8 mouse cellular contexts compared by ENCODE assay signal in the genomic region with DNA sequence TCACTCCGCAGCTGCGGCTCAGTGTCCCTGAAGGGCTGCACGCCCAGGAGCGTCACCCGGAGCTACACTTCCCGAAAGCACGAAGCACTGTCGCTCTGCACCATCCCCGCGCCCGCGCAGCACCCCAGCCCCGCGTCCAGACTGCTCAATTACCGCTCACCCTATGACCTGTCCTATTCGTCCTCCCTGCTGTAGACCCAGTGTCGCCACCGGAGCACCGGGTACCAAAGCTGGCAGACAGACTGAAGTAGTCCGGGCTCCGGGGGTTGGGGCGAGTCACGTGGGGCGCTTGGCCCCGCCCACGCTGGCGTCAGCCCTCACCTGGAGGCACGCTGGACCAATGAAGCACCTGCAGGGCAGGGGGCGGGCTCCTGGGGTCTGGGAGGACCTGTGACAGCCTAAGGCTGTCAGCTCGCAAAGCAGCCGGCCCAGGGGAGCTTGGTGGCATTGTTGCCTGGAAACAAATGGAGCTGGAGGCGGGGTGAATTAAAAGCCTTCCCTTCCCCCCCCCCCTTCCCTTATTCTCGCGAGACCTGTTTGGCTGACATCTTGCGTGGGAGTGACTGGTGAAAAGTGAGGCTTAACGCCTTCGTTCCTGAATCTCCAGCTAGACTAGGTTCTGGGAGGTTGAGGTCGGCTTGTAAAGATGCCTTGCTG. TPM values are rescaled to one million over a fixed set of nuclear protein-coding genes. Genes with fewer than 3 reads are reported as not detected.
A peak's percentile ranks its signal among the peaks of the same experiment; 100 is the strongest.
DNase-seq lines count a peak whose midpoint lies in the region; ATAC-seq and TF ChIP-seq lines count a peak whose summit lies in the region.

Gene Gm29427, minus strand, starts transcription at position 239 of the 657 bp plus-strand sequence.

- under 1% methylated on average over 38 of the region's 38 CpGs for WGBS in hindbrain, embryonic 15.5 days

- H3K36me3 ChIP-seq in hindbrain, embryonic 15.5 days: peaks cover 8% of the 10 kb centered on the region

- no peak for TF ChIP-seq CTCF in Patski (IDR thresholded peaks at IDR 0.05)

- H3K4me2 ChIP-seq in hindbrain, embryonic 15.5 days: peak within 1 kb of the TSS; percentile 86

- peak within 1 kb of the TSS; percentile 93 for H3K4me3 ChIP-seq in hindbrain, embryonic 15.5 days

- H3K27ac ChIP-seq in hindbrain, embryonic 15.5 days (replicated peaks): peak within 1 kb of the TSS; percentile 88

- POLR2A ChIA-PET in Patski (lab: Charles Lee): interaction anchor here (0.6 to 1.3 kb wide), 5 partner anchors 10 to 618 kb away, joined by 3 to 5 read pairs (median 3); no protein-coding TSS in a partner anchor

- H3K4me1 ChIP-seq in hindbrain, embryonic 15.5 days (replicated peaks): peaks cover 31% of the 10 kb centered on the region

- H3K9me3 ChIP-seq in hindbrain, embryonic 15.5 days: no peaks in the 10 kb centered on the region

- in situ Hi-C loops in Patski (cut with MboI; ENCODE audit: low pct_unique_long_range_greater_than_20kb): no loop called here

- CTCF ChIA-PET in Patski (lab: Charles Lee): interaction anchor here (0.7 to 1.7 kb wide), 6 partner anchors 9 to 69 kb away, joined by 3 to 6 read pairs (median 3); no protein-coding TSS in a partner anchor

- ATAC-seq in Patski: peak; percentile 95
- ATAC-seq in hindbrain, embryonic 15.5 days (ENCODE audit: low FRiP score, low read depth): peak; percentile 96

- H3K27me3 ChIP-seq in Patski: no peaks in the 10 kb centered on the region
- no peaks in the 10 kb centered on the region for H3K27me3 ChIP-seq in hindbrain, embryonic 15.5 days

- peak within 1 kb of the TSS; percentile 96 for H3K9ac ChIP-seq in hindbrain, embryonic 15.5 days

- peak; percentile 79 for DNase-seq in Patski (ENCODE audit: low read depth, low spot score)
- peak; percentile 97 to 98 for DNase-seq in cerebellum, postnatal 14 days
- DNase-seq in frontal cortex, postnatal 25 days (ENCODE audit: low spot score in 2 of 2): peak; percentile 94 to 95
- DNase-seq in left cerebral cortex, adult 11 months (ENCODE audit: low spot score): peak; percentile 94
- DNase-seq in lung, postnatal 4 days: peak; percentile 94 to 97
- peak; percentile 90 for DNase-seq in retina, postnatal 7 days (ENCODE audit: low read depth, low spot score)
- peak; percentile 96 for DNase-seq in urinary bladder, adult 2 months (ENCODE audit: low spot score)

RNA-seq across cellular contexts. Expression of gene Gm29427, which starts in this region (rescaled TPM):
- 0.04 TPM for polyA plus RNA-seq in Patski (2021)
- 0.22 TPM in 1 of 2 replicates, not detected in the other for polyA plus RNA-seq in hindbrain, embryonic 15.5 days (2015; fragmentation: Nextera tagmentation; extraction: Ambion mirVana)
- 0.15 and 0.25 TPM in 2 replicates for polyA plus RNA-seq in urinary bladder, adult 2 months (2012; rRNA removed)

Comparison
In these comparisons a context has a peak if more than half of its experiments do, and no peak if none do; other contexts are left out.
1. Peak in every context shown above with its lines: DNase-seq, ATAC-seq, H3K4me3 ChIP-seq and H3K27ac ChIP-seq.
2. Peak in DNase-seq and ATAC-seq in Patski; RNA of the gene not detected or under 1 TPM.
3. Peak in ATAC-seq, H3K4me3 ChIP-seq, H3K27ac ChIP-seq, H3K9ac ChIP-seq and H3K4me2 ChIP-seq in hindbrain, embryonic 15.5 days; RNA of the gene not detected or under 1 TPM.
4. Peak in DNase-seq in urinary bladder, adult 2 months; RNA of the gene not detected or under 1 TPM.